Mouse (Mus musculus): ENCODE data around the gene Tmem91.

Tmem91 gene

DNA sequence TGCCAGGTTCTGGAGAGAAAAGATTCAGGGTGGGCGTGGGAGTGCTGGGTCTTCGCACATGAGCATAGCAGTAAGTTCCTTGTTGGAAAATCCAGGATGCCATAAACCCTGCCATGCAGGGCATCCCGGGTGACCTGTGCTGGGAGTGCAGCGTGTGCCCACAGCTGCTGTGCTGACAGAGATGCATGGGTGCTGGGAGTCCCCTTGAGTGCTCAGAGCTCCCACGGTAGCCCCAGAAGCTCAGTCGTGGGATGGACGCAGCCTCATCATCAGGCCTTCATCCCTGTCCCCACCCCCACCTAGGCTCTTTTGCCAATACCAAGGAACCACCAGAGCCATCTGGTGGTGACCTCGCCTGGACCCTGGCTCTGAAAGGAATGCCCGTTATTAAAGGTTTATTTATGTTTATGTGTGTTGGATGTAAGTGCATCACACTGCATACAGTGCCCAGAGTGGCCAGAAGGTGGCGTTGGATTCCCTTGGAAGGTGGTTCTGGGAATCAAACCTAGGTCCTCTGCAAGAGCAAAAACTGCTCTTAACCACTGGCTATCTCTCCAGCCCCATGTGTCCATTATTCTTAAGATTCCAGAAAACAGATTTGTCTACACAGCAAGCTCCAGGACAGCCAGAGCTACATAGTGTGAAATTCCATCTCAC lies 49.2 kb downstream of the Tmem91 start:
- no peak for DNase-seq (ENCODE audit: low spot score)

DNA sequence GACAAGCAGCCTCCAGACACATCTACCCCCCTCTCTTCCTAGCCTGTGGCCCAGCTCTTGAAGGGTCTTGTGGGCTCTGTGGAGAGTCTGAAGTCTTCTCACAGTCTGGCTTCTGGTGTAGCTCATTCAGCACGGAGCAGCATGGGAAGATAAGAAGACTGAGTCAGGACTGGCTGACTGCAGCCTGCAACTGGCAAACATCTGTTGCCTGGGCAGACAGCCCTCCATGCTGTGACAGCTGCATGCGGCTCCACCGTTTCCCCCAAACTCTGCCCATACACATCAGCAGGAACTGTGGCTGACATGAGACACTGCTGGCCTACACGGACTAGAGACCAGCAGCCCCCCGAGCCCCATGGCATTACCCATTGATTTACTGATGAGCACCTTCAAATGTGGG lies 50.1 kb downstream of the Tmem91 start:
- no peak for DNase-seq (ENCODE audit: low spot score)

DNA sequence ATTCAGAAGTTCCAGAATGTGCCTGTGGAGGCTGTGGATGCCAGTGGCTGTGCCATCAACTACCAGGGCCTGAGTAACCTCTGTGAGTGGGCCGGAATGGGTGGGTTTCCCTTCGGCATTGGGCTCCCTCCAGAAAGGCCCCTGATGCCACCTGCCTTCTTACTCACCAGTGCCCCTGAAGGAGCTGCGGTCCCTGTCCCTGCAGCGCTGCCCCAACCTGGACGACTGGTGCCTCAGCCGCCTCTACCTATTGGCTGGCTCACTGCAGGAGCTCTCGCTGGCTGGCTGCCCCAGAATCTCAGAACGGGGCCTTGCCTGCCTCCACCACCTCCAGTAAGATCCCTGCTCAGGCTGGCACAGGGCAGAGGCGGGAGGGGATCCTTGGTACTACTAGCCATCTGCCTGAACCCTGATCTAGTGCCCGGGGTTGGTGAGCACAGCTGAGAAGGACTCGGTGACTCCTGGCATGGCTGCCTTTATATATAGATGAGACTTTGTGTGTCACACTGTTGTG lies 51.1 kb downstream of the Tmem91 start:
- no peak for DNase-seq (ENCODE audit: low spot score)

DNA sequence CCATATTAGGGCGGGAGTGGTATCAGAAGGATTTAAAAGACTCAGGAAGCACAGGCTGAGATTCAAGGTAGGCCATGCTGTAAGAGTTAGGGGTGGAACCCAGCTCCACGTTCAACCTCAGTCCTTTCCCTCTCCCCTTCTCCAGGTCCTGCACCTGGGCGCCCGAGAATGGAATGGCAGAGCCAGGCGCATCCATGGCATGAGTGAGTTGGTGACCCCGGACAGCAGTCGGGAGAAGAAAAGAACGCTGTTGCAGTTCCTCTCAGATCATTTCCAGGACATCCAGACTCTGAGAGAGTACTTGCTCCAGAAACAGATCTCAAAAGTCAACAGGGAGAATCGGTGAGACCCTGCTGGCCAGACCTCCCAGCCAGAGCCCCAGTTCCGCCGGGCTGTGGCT lies 54.2 kb downstream of the Tmem91 start:
- DNase-seq (ENCODE audit: low spot score): no peak

DNA sequence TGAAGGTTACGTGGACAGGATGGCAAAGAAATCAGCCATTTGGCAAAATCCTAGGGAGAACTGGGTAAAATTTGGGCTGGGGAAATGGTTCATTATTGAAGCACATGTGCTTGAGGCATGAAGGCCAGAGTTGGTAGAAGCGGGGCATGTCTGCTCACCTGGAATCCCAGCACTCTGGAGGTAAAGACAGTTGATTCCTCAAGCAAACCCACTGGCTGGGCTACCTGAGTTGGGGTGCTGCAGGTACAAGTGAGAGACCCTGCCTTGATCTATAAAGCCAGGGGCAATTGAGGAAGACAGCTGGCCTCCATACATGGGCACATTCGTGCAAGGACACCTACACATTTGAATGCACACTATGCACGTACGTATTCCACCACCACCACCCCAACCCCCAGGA lies 54.9 kb downstream of the Tmem91 start:
- no peak for DNase-seq (ENCODE audit: low spot score)

DNA sequence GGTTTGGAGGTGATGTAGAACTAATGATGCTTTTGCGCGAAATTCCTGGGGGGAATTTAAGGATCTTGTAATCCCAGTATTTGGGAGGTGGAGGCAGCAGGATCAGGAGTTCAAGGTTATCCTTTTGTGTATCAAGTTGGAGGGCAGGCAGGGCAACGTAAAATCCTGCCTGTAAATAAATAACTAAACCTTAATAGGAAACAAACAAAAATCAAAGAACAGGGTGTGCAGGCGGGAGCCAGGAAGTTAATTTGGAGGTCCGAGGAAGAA lies 55.3 kb downstream of the Tmem91 start:
- DNase-seq (ENCODE audit: low spot score): no peak

Measured in urinary bladder, postnatal 10 days (tissue).